Mouse (Mus musculus) naive thymus-derived CD4-positive, alpha-beta T cell, adult 2 months (primary cell): ENCODE measurements around the gene Sf1.

Experiments
- DNase-seq: peaks from one replicate; pipeline ENCODE4 v3.0.0-alpha.2; 2011; ENCODE audit warnings: low read depth

Gene Sf1

GRCm38 (mm10) chr19:6375423-6376254 is 12.1 kb downstream of the Sf1 start:
- no peak for DNase-seq

GRCm38 (mm10) chr19:6376255-6376564 is 12.7 kb downstream of the Sf1 start:
- DNase-seq: peak; percentile 52

DNA sequence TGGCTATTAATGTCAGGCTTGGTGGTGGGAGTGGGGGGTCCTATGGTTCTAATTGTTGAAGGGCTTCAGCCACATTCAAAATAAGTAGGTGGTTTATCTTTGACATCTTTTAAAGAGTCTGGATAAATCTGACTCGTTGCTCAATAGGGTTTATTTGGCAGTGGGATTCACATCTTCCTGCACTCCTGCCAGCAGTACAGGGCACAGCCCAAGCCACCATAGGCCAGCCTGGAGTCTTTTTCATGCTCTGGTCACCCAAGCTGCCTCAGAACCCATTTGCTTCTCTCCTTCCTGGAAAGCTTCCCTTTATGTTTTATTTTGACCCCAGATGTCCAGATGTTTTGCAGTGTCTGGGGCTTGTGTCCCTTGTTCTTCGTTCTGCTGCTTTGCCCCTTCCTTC is 13.2 kb downstream of the Sf1 start:
- no peak for DNase-seq

DNA sequence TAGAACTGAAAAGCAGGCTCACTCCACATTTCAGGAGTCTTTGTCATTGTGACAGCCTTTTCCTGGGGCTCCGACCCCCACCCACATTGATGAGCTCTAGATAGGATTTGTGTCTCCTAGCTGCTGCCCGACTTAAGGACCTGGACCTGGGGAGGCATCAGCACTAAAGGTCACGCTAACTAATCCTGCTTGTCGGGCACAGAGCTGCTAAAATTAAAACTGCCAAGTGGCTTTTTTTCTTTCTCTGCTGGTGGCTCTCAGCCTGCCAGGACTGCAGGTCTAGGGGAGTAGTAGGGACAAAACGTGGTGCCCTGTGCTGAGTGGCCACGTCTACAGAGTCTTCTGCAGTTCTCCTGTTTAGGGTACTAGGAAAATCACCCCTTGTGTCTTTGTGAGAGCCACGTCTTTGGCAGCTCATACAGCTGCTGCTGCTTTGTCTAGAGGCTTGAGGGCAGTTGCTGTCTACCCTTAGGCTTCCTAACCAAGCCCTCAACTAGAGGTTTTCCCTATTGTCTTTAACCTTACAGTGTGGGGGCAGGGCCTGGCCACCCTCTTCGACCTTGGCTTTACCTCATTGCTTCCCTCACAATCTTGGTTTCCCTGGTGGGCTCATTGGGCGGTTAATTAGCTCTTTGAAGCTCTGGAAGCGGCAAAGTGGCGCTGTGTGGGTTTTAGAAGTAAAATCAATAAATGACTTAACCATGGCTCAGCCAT is 14.0 kb downstream of the Sf1 start:
- no peak for DNase-seq

GRCm38 (mm10) chr19:6380411-6381166 is 17.1 kb downstream of the Sf1 start:
- no peak for DNase-seq

- no peak for DNase-seq
Observed at GRCm38 (mm10) chr19:6381238-6381637, 17.7 kb downstream of the Sf1 start.

- no peak for DNase-seq
Observed at GRCm38 (mm10) chr19:6382323-6382924, 18.9 kb downstream of the Sf1 start.

GRCm38 (mm10) chr19:6383470-6383869 is 20.0 kb downstream of the Sf1 start:
- DNase-seq: no peak

DNA sequence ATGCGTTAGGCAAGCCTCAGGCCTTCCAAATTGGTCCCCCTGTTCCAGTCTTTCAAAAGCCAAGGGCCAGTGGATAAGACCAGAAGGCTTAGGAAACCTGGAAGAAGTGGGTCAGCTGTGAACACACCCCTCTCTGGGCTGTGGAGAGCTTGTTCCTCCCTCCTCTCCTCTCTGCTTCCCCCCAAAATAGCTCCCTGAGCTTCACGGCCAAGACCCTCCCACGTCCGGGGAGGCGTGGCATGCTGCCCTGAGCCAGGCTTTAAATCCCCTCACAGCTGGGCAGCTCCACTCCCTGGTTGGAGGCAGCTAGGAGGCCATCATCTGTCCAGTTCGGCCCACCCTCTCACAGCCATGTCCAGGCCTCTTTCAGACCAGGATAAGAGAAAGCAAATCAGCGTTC is 20.6 kb downstream of the Sf1 start, which contains the start of gene Pygm:
Gene Pygm (plus strand): TSS at position 272 of the 400 bp plus-strand sequence.
- no peak for DNase-seq

GRCm38 (mm10) chr19:6384954-6385353 is 21.5 kb downstream of the Sf1 start:
- no peak for DNase-seq

GRCm38 (mm10) chr19:6385419-6385818 is 21.9 kb downstream of the Sf1 start:
- no peak for DNase-seq

DNA sequence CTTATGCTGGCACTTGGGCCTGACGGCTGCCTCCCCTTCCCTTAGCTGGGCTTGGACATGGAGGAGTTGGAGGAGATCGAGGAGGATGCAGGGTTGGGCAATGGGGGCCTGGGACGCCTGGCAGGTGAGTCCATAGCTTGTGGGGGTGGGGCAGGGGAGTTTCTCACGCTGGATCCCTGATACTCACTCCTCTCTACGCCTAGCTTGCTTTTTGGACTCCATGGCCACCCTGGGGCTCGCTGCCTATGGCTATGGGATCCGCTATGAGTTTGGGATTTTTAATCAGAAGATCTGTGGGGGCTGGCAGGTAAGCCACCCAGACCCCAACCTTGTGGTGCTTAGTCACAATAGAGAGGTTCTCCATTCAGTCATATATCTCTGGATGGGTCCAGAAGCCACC is 22.3 kb downstream of the Sf1 start:
- DNase-seq: no peak

DNA sequence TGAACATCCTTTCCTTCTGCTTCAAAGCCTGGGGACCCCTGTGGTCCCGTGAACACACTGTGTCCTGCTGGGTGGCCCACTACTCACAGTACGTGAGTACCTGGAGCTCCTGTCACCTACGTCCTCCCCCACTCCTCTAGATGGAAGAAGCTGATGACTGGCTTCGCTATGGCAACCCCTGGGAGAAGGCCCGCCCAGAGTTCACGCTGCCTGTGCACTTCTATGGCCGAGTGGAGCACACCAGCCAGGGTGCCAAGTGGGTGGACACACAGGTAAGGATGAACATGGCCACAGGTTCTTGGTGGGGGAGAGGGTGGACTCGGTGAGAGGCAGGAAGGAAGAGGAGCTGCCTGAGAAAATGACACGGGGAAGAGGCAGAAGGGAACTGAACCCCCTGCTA is 22.7 kb downstream of the Sf1 start:
- no peak for DNase-seq

DNA sequence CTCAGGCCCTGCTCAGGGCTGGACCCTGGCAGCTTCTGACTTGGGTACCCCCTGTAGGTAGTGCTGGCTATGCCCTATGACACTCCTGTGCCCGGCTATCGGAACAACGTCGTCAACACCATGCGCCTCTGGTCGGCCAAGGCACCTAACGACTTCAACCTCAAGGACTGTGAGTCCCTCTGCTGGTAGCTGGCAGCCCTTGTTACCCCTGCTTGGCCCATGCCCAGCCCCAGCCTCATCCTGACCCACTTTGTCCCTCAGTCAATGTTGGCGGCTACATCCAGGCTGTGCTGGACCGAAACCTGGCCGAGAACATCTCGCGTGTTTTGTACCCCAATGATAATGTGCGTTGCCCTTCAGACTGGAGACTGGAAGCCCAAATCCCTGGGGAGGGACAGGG is 24.5 kb downstream of the Sf1 start:
- no peak for DNase-seq

DNA sequence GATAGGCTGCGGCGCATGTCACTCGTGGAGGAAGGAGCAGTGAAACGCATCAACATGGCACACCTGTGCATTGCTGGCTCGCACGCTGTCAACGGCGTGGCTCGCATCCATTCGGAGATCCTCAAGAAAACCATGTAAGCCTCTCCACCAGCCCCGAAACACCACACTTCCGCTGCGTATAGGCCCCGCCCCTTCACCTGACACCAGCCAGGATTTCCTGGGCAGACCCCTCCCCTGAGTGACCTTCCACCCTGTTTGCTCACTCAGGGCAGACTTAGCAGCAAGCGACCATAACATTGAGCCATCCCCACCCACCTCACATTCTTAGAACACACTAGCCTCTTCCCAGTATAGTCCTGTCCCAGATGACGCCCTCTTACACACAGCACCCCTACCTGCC is 26.3 kb downstream of the Sf1 start:
- peak; percentile 73 for DNase-seq

GRCm38 (mm10) chr19:6390251-6390650 is 26.8 kb downstream of the Sf1 start:
- no peak for DNase-seq

DNA sequence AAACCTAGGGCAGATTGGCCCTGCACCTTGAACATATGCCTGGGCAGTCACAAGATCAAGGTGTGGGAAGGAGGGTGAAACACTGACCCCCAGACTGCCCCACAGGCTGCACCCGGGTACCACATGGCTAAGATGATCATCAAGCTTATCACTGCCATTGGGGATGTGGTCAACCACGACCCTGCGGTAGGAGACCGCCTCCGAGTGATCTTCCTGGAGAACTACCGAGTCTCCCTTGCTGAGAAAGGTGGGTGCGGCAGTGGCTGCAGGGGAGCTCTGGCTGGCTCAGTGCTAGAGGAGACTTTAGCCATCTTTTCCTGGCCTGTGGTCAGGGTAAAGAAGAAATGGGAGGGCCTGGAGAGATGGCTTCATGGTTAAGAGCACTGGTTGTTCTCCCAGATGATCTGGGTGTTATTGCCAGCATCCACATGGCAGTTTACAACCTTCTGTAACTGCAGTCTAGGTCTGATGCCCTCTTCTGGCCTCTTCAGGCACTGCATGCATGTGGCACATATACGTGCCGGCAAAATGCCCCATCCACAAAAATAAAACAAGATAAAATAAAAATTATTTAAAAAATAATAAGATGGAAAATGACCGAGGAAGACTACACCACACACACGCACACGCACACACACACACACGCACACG is 29.4 kb downstream of the Sf1 start:
- DNase-seq: peak; percentile 59

DNA sequence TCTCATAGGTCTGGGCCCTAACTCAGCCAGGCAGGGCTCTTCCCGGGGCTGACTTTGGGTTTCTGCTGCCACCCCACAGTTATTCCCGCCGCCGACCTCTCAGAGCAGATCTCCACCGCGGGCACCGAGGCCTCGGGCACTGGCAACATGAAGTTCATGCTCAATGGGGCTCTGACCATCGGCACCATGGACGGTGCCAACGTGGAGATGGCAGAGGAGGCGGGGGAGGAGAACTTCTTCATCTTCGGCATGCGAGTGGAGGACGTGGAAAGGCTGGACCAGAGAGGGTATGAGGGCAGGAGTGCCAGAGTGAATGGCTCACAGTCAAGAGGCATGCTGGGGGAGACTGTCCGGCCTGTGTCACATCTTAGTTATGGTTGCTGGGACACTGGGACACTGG is 30.1 kb downstream of the Sf1 start:
- no peak for DNase-seq

GRCm38 (mm10) chr19:6396237-6396636 is 32.7 kb downstream of the Sf1 start:
- no peak for DNase-seq

DNA sequence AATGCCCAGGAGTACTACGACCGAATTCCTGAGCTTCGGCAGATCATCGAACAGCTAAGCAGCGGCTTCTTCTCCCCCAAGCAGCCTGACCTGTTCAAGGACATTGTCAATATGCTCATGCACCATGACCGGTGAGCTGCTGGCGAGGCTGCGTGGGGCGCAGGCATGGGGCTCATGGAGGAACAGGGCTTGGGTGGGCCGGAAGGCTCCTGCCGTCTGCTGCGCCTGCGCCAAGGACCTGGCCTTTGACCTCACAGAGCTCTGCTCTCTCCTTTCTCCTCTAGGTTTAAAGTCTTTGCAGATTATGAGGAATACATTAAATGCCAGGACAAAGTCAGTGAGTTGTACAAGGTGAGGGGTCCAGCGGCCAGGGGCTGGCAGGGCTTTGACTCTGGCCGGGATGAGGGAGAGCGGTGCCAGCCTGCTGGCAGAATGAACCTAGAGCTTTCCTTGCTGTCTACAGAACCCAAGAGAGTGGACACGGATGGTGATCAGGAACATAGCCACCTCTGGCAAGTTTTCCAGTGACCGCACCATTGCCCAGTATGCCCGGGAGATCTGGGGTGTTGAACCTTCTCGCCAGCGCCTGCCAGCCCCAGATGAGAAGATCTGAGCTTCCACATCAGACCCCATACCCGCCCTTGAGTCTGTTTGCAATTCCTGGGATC is 34.2 kb downstream of the Sf1 start:
- DNase-seq: peak; percentile 31
